Mouse (Mus musculus) heart, embryonic 10.5 days (tissue): ENCODE measurements at regions not wholly inside any gene's neighbourhood (a gene's known extent, or its start where the extent isn't known, plus 50 kb on each side); places are given as distances from the start of the nearest gene placed in this dataset.

Experiments used
- DNase-seq: peaks from one replicate; pipeline ENCODE4 v3.0.0-alpha.2; 2017; ENCODE audit warnings: low spot score
- H3K27ac ChIP-seq: fragments of 300-500 bp; sonication (generic); 2 replicates; pipeline ENCODE4 v1.5.1; 2016; ENCODE audit warnings: mild to moderate bottlenecking
- H3K27me3 ChIP-seq: fragments of 300-500 bp; sonication (generic); 2 replicates; pipeline ENCODE4 v1.6.1; 2016; ENCODE audit warnings: mild to moderate bottlenecking; ENCODE audit not compliant: poor library complexity, insufficient read depth, severe bottlenecking
- H3K36me3 ChIP-seq: fragments of 300-500 bp; sonication (generic); 2 replicates; pipeline ENCODE4 v1.6.1; 2016; ENCODE audit warnings: mild to moderate bottlenecking, moderate library complexity
- H3K4me1 ChIP-seq: fragments of 300-500 bp; sonication (generic); 2 replicates; pipeline ENCODE4 v1.6.1; 2016; ENCODE audit warnings: mild to moderate bottlenecking
- H3K4me3 ChIP-seq: fragments of 300-500 bp; sonication (generic); 2 replicates; pipeline ENCODE4 v1.5.1; 2016; ENCODE audit warnings: mild to moderate bottlenecking, moderate library complexity
- H3K9me3 ChIP-seq: fragments of 300-500 bp; sonication (generic); 2 replicates; pipeline ENCODE4 v1.6.1; 2016; ENCODE audit warnings: mild to moderate bottlenecking, moderate library complexity
- WGBS: fragments of 180-500 bp; shearing (Covaris S2); methylation state at CpG from one replicate; pipeline ENCODE4 v1.1.7; 2016; 5-methylcytosine and 5-hydroxymethylcytosine counted together

GRCm38 (mm10) chr6:18688652-18689348 lies 159.6 kb upstream of the Lsm8 start:
- Histone ChIP-seq H3K27ac (no peak overlapping the region), H3K4me1 (no peaks in the 10 kb centered on the region), H3K36me3 (no peaks in the 10 kb centered on the region), H3K9me3 (no peaks in the 10 kb centered on the region), H3K27me3 (no peaks in the 10 kb centered on the region), H3K4me3 (no peak overlapping the region)
- no peak for DNase-seq
- 38% methylated on average over 11 of the region's 11 CpGs for WGBS

- Histone ChIP-seq H3K4me1 (no peaks in the 10 kb centered on the region), H3K36me3 (no peaks in the 10 kb centered on the region), H3K27ac (no peak overlapping the region), H3K4me3 (no peak overlapping the region), H3K9me3 (no peaks in the 10 kb centered on the region), H3K27me3 (no peaks in the 10 kb centered on the region)
- DNase-seq = no peak
- 75% methylated on average over 5 of the region's 5 CpGs for WGBS
Measured at GRCm38 (mm10) chr6:18697536-18697935, 150.8 kb upstream of the Lsm8 start.

- 50% methylated on average over 4 of the region's 4 CpGs for WGBS
- Histone ChIP-seq H3K36me3 (no peaks in the 10 kb centered on the region), H3K27me3 (no peaks in the 10 kb centered on the region), H3K9me3 (no peaks in the 10 kb centered on the region), H3K4me1 (no peaks in the 10 kb centered on the region), H3K4me3 (no peak overlapping the region), H3K27ac (no peak overlapping the region)
- DNase-seq = no peak
Measured at GRCm38 (mm10) chr6:18698989-18699728, 149.2 kb upstream of the Lsm8 start.

- no peaks in the 10 kb centered on the region for H3K9me3 ChIP-seq
- no peak overlapping the region for H3K27ac ChIP-seq
- DNase-seq = no peak
- no peaks in the 10 kb centered on the region for H3K36me3 ChIP-seq
- no peaks in the 10 kb centered on the region for H3K27me3 ChIP-seq
- H3K4me1 ChIP-seq = no peaks in the 10 kb centered on the region
- WGBS = 25% methylated on average over 12 of the region's 12 CpGs
- no peak overlapping the region for H3K4me3 ChIP-seq
Measured at GRCm38 (mm10) chr6:18699729-18700386, 148.5 kb upstream of the Lsm8 start.

- Histone ChIP-seq H3K36me3 (no peaks in the 10 kb centered on the region), H3K9me3 (no peaks in the 10 kb centered on the region), H3K4me1 (no peaks in the 10 kb centered on the region), H3K27me3 (no peaks in the 10 kb centered on the region), H3K27ac (no peak overlapping the region), H3K4me3 (no peak overlapping the region)
- no peak for DNase-seq
- WGBS = 90% methylated on average over 1 of the region's 1 CpGs
Measured at GRCm38 (mm10) chr6:18710763-18711162, 137.6 kb upstream of the Lsm8 start.

GRCm38 (mm10) chr6:18748859-18749258 lies 99.5 kb upstream of the Lsm8 start:
- no peaks in the 10 kb centered on the region for H3K9me3 ChIP-seq
- WGBS = 86% methylated on average over 2 of the region's 2 CpGs
- DNase-seq = no peak
- no peak overlapping the region for H3K27ac ChIP-seq
- H3K36me3 ChIP-seq = no peaks in the 10 kb centered on the region
- H3K27me3 ChIP-seq = no peaks in the 10 kb centered on the region
- H3K4me3 ChIP-seq = no peak overlapping the region
- H3K4me1 ChIP-seq = no peaks in the 10 kb centered on the region

- Histone ChIP-seq H3K36me3 (no peaks in the 10 kb centered on the region), H3K4me1 (no peaks in the 10 kb centered on the region), H3K9me3 (no peaks in the 10 kb centered on the region), H3K27ac (no peak overlapping the region), H3K27me3 (no peaks in the 10 kb centered on the region), H3K4me3 (no peak overlapping the region)
- DNase-seq = no peak
- WGBS = 87% methylated on average over 2 of the region's 2 CpGs
Measured at GRCm38 (mm10) chr6:18764536-18764935, 83.8 kb upstream of the Lsm8 start.

- Histone ChIP-seq H3K4me1 (no peaks in the 10 kb centered on the region), H3K36me3 (no peaks in the 10 kb centered on the region), H3K27ac (no peak overlapping the region), H3K27me3 (no peaks in the 10 kb centered on the region), H3K4me3 (no peak overlapping the region), H3K9me3 (no peaks in the 10 kb centered on the region)
- DNase-seq = no peak
- WGBS = 71% methylated on average over 4 of the region's 4 CpGs
Measured at GRCm38 (mm10) chr6:18795390-18795789, 53.0 kb upstream of the Lsm8 start.

GRCm38 (mm10) chr6:18795847-18796246 lies 52.5 kb upstream of the Lsm8 start:
- DNase-seq = no peak
- H3K4me1 ChIP-seq = no peaks in the 10 kb centered on the region
- no peak overlapping the region for H3K27ac ChIP-seq
- H3K4me3 ChIP-seq = no peak overlapping the region
- no peaks in the 10 kb centered on the region for H3K27me3 ChIP-seq
- H3K9me3 ChIP-seq = no peaks in the 10 kb centered on the region
- WGBS = 59% methylated on average over 1 of the region's 1 CpGs
- no peaks in the 10 kb centered on the region for H3K36me3 ChIP-seq

- H3K27me3 ChIP-seq = no peaks in the 10 kb centered on the region
- DNase-seq = no peak
- H3K4me1 ChIP-seq = no peaks in the 10 kb centered on the region
- H3K9me3 ChIP-seq = no peaks in the 10 kb centered on the region
- no peaks in the 10 kb centered on the region for H3K36me3 ChIP-seq
- H3K4me3 ChIP-seq = no peak overlapping the region
- H3K27ac ChIP-seq = no peak overlapping the region
Measured at GRCm38 (mm10) chr6:18796540-18796939, 51.8 kb upstream of the Lsm8 start.
